Mouse (Mus musculus) forebrain, embryonic 10.5 days (tissue): ENCODE measurements around the gene Capn1. TPM values are rescaled to one million over a fixed set of nuclear protein-coding genes. Genes with fewer than 3 reads are reported as not detected.

Experiments used
- DNase-seq: peaks from one replicate; pipeline ENCODE4 v3.0.0-alpha.2; 2017; ENCODE audit warnings: low spot score; ENCODE audit errors: extremely low spot score
- H3K27ac ChIP-seq: fragments of 300-500 bp; sonication (generic); 2 replicates; pipeline ENCODE4 v1.5.1; 2016; ENCODE audit warnings: mild to moderate bottlenecking
- H3K27me3 ChIP-seq: fragments of 300-500 bp; sonication (generic); 2 replicates; pipeline ENCODE4 v1.6.1; 2016; ENCODE audit warnings: mild to moderate bottlenecking; ENCODE audit not compliant: poor library complexity, severe bottlenecking
- H3K36me3 ChIP-seq: fragments of 300-500 bp; sonication (generic); replicated peaks from 2 replicates; pipeline ENCODE4 v1.6.1; 2016; ENCODE audit warnings: mild to moderate bottlenecking, moderate library complexity
- H3K4me1 ChIP-seq: fragments of 300-500 bp; sonication (generic); 2 replicates; pipeline ENCODE4 v1.6.1; 2016
- H3K4me3 ChIP-seq: fragments of 300-500 bp; sonication (generic); 2 replicates; pipeline ENCODE4 v1.5.1; 2016; ENCODE audit warnings: mild to moderate bottlenecking, moderate library complexity
- H3K9me3 ChIP-seq: fragments of 300-500 bp; sonication (generic); 2 replicates; pipeline ENCODE4 v1.6.1; 2016; ENCODE audit warnings: mild to moderate bottlenecking, moderate library complexity
- WGBS: fragments of 180-500 bp; shearing (Covaris S2); methylation state at CpG from one replicate; pipeline ENCODE4 v1.1.7; 2016; 5-methylcytosine and 5-hydroxymethylcytosine counted together
- microRNA-seq: library from miRNA; unstranded; fragments of <30 nt; microRNA quantifications from one replicate; pipeline ENCODE4, GENCODE M21; 2017
- polyA plus RNA-seq: library from polyadenylated mRNA; unstranded; fragments of >200 nt; fragmentation: Nextera tagmentation; extraction: Ambion mirVana; gene quantifications from 2 replicates; pipeline ENCODE4 v1.2.1, GENCODE M21; 2016

Gene Capn1
- polyA plus RNA-seq, 1 experiment from 2014 or later, result 3.0 TPM

GRCm38 (mm10) chr19:5940656-5941055 lies 75.0 kb downstream of the Capn1 start:
- H3K4me1 ChIP-seq, result peaks cover 16% of the 10 kb centered on the region
- 90% methylated on average over 10 of the region's 10 CpGs for WGBS
- H3K36me3 ChIP-seq, result peaks cover 71% of the 10 kb centered on the region
- H3K27ac ChIP-seq, result no peak overlapping the region
- no peak for DNase-seq
- no peaks in the 10 kb centered on the region for H3K9me3 ChIP-seq
- H3K4me3 ChIP-seq, result no peak overlapping the region
- H3K27me3 ChIP-seq, result no peaks in the 10 kb centered on the region

GRCm38 (mm10) chr19:5940173-5940572 lies 75.5 kb downstream of the Capn1 start:
- H3K9me3 ChIP-seq, result no peaks in the 10 kb centered on the region
- no peaks in the 10 kb centered on the region for H3K27me3 ChIP-seq
- H3K27ac ChIP-seq, result no peak overlapping the region
- DNase-seq, result no peak
- no peak overlapping the region for H3K4me3 ChIP-seq
- H3K4me1 ChIP-seq, result peaks cover 18% of the 10 kb centered on the region
- 83% methylated on average over 4 of the region's 4 CpGs for WGBS
- H3K36me3 ChIP-seq, result peaks cover 66% of the 10 kb centered on the region

- Histone ChIP-seq H3K27ac (no peak overlapping the region), H3K4me1 (peaks cover 21% of the 10 kb centered on the region), H3K9me3 (no peaks in the 10 kb centered on the region), H3K4me3 (no peak overlapping the region), H3K27me3 (no peaks in the 10 kb centered on the region), H3K36me3 (peaks cover 61% of the 10 kb centered on the region)
- WGBS, result 87% methylated on average over 5 of the region's 5 CpGs
- DNase-seq, result no peak
These were observed 76.0 kb downstream of the Capn1 start for GRCm38 (mm10) chr19:5939715-5940114.

Small RNA genes lying within 50 kb of the gene (microRNA-seq; reads per million reads assigned to microRNA genes)
- 0.90 reads per million for gene Mir6988

Other genes with a start within 250 kb of the Capn1 start
- gene Scyl1, start 244.5 kb downstream of the Capn1 start, polyA plus RNA-seq, result 63.4 and 64.6 TPM in 2 replicates
- gene Frmd8, start 140.6 kb downstream of the Capn1 start, polyA plus RNA-seq, result 36.9 and 40.6 TPM in 2 replicates
- 1.5 and 2.0 TPM in 2 replicates for gene Slc25a45, start 138.1 kb downstream of the Capn1 start, polyA plus RNA-seq
- 9.0 and 9.1 TPM in 2 replicates for gene Tigd3, start 121.7 kb downstream of the Capn1 start, polyA plus RNA-seq
- gene Dpf2, start 102.9 kb downstream of the Capn1 start, polyA plus RNA-seq, result 246 and 247 TPM in 2 replicates
- 1.1 and 1.5 TPM in 2 replicates for gene Cdc42ep2, start 91.1 kb downstream of the Capn1 start, polyA plus RNA-seq
- 122 and 126 TPM in 2 replicates for gene Pola2, start 51.7 kb downstream of the Capn1 start, polyA plus RNA-seq
- not detected in 2 replicates for gene Slc22a20, start 29.8 kb downstream of the Capn1 start, polyA plus RNA-seq
- 30.8 and 32.2 TPM in 2 replicates for gene Syvn1, start 30.7 kb upstream of the Capn1 start, polyA plus RNA-seq
- gene Mrpl49, start 41.9 kb upstream of the Capn1 start, polyA plus RNA-seq, result 89.4 and 92.1 TPM in 2 replicates
- 829 and 865 TPM in 2 replicates for gene Fau, start 41.9 kb upstream of the Capn1 start, polyA plus RNA-seq
- gene Znhit2, start 45.3 kb upstream of the Capn1 start, polyA plus RNA-seq, result 35.1 and 38.7 TPM in 2 replicates
- 31.0 and 32.2 TPM in 2 replicates for gene Tm7sf2, start 52.5 kb upstream of the Capn1 start, polyA plus RNA-seq
- 65.2 and 68.2 TPM in 2 replicates for gene Vps51, start 61.3 kb upstream of the Capn1 start, polyA plus RNA-seq
- gene Tmem262, start 64.1 kb upstream of the Capn1 start, polyA plus RNA-seq, result not detected in 2 replicates
- 1.7 and 3.1 TPM in 2 replicates for gene Gm28374, start 66.4 kb upstream of the Capn1 start, polyA plus RNA-seq
- gene Zfpl1, start 69.1 kb upstream of the Capn1 start, polyA plus RNA-seq, result 74.0 and 78.0 TPM in 2 replicates
- gene Cdca5, start 69.1 kb upstream of the Capn1 start, polyA plus RNA-seq, result 78.9 and 85.4 TPM in 2 replicates
- gene AC131692.1, start 78.5 kb upstream of the Capn1 start, polyA plus RNA-seq, result 1.0 and 1.5 TPM in 2 replicates
- gene Naaladl1, start 89.9 kb upstream of the Capn1 start, polyA plus RNA-seq, result 0.82 and 0.88 TPM in 2 replicates
- gene Sac3d1, start 102.8 kb upstream of the Capn1 start, polyA plus RNA-seq, result 64.2 and 64.6 TPM in 2 replicates
- gene Snx15, start 112.4 kb upstream of the Capn1 start, polyA plus RNA-seq, result 24.1 and 25.6 TPM in 2 replicates
- not detected in 2 replicates for gene Batf2, start 125.1 kb upstream of the Capn1 start, polyA plus RNA-seq
- gene Arl2, start 125.7 kb upstream of the Capn1 start, polyA plus RNA-seq, result 112 and 113 TPM in 2 replicates
- gene Majin, start 168.5 kb upstream of the Capn1 start, polyA plus RNA-seq, result not detected in 2 replicates
- gene Gpha2, start 210.5 kb upstream of the Capn1 start, polyA plus RNA-seq, result 0.58 TPM in 1 of 2 replicates, not detected in the other
- gene Ppp2r5b, start 220.0 kb upstream of the Capn1 start, polyA plus RNA-seq, result 21.6 and 24.4 TPM in 2 replicates
- gene Atg2a, start 225.8 kb upstream of the Capn1 start, polyA plus RNA-seq, result 11.1 and 11.4 TPM in 2 replicates